Mouse (Mus musculus) central nervous system, embryonic 18 days (tissue): ENCODE results near the gene Gk5. TPM values are rescaled to one million over a fixed set of nuclear protein-coding genes. Genes with fewer than 3 reads are reported as not detected.

ENCODE experiments used
- polyA plus RNA-seq: library from polyadenylated mRNA; depleted of rRNA; stranded (reverse); fragments of >200 nt; gene quantifications from 2 replicates; pipeline ENCODE4 v1.2.3, GENCODE M21; 2012; rRNA removed

The Gk5 gene
- polyA plus RNA-seq, result 4.8 and 5.4 TPM in 2 replicates

GRCm38 (mm10) chr9:96118861-96119772 lies at the start of gene Gk5:
Gene Gk5 (plus strand): TSS chr9:96119362.

GRCm38 (mm10) chr9:96195885-96196622 lies 76.9 kb downstream of the Gk5 start, which contains the start of gene Tfdp2:
Gene Tfdp2 (plus strand): TSS chr9:96196275.

Other genes with a start within 250 kb of the Gk5 start
- gene Xrn1, start 164.6 kb upstream of the Gk5 start, polyA plus RNA-seq, result 15.3 and 16.9 TPM in 2 replicates
- gene Tfdp2, start 76.9 kb downstream of the Gk5 start, polyA plus RNA-seq, result 9.5 and 10.7 TPM in 2 replicates
- gene Atp1b3, start 245.1 kb downstream of the Gk5 start, polyA plus RNA-seq, result 82.6 and 82.9 TPM in 2 replicates